Mouse (Mus musculus) ES-Bruce4 (cell line): Measurements from ENCODE around the gene Plpp7.

Source experiments
- CTCF ChIP-seq: IDR thresholded peaks from one replicate; pipeline ENCODE4 v1.8.1; 2011; ENCODE audit warnings: low read depth, low read length
- EP300 ChIP-seq: IDR thresholded peaks from 2 replicates; pipeline ENCODE4 v1.6.1; 2011; ENCODE audit warnings: low read depth, low read length; ENCODE audit not compliant: insufficient read depth
- POLR2A ChIP-seq: IDR thresholded peaks from one replicate; pipeline ENCODE4 v1.8.1; 2011; ENCODE audit warnings: low read length; ENCODE audit not compliant: insufficient read depth

GRCm38 (mm10) chr2:32115851-32116268 is 20.5 kb downstream of the Plpp7 start:
- TF ChIP-seq POLR2A (no peak), CTCF (no peak), EP300 (no peak)
